Mouse (Mus musculus): ENCODE data around the gene Pfn2.
"Not testable (repeated sequence)": the region's sequence is repeated elsewhere in the genome, so short reads cannot be mapped to it uniquely, and the experiment has no call there.

Gene Pfn2

GRCm38 (mm10) chr3:57847760-57848185, at the start of gene Pfn2:
Gene Pfn2 (minus strand): TSS chr3:57848079.
- no peak for DNase-seq (ENCODE audit: extremely low read depth, low read depth, low spot score)

DNA sequence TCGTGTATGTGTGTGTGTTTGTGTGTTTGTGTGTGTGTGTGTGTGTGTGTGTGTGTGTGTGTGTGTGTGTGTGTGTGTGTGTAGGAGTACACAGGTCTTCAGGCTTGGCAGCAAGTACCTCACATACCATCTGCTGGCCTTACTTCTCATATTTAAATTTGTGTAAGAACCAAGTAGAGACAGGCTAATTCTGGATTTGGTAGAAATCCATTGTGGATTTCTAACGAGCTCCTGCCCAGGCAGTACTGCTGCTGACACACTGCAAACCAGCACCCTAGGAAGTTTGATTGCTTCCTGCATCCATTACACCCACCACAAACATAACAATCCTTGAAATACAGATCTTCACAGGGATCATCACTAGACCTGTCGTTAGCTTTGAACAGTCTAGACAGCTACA, 35.1 kb upstream of the Pfn2 start:
- DNase-seq (ENCODE audit: extremely low read depth, low read depth, low spot score), result no peak

- no peak for DNase-seq (ENCODE audit: extremely low read depth, low read depth, low spot score)
Observed at GRCm38 (mm10) chr3:57846912-57847759, 743 bp downstream of the Pfn2 start.

DNA sequence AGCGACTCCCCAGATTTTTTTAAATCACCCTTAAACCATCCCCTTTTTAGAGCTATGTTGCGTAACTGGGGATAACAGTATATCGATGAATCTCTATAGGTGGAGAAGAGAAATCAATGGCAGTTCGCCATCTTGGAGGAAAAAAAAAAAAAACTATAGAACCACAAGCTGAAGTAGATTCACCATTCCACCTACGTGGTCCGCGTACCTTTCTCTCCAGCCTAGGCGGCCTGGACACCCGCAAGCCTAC, 1.3 kb downstream of the Pfn2 start:
- DNase-seq (ENCODE audit: extremely low read depth, low read depth, low spot score), result no peak

GRCm38 (mm10) chr3:57845786-57846661, 1.9 kb downstream of the Pfn2 start:
- no peak for DNase-seq (ENCODE audit: extremely low read depth, low read depth, low spot score)

- DNase-seq (ENCODE audit: extremely low read depth, low read depth, low spot score), result no peak
Observed at GRCm38 (mm10) chr3:57843775-57844174, 4.1 kb downstream of the Pfn2 start.

DNA sequence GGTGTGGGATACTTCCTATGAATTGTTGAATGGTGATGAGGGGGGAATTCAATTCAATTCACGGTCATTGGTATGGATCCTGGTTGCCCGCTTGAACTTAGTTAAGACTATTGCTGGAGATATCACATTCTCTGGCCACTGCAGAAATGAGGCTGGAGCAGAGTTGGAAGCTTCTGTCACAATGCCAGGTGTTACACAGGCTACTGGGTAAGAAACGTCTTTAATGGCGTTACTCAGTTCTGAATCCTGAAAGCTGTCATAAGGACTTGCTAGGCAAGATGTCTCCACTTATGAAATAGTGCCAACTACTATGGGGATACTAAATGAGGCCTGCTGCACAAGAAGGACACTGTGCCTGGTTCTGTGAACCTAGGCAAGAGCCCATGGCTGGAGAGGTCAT, 11.0 kb downstream of the Pfn2 start:
- DNase-seq (ENCODE audit: extremely low read depth, low read depth, low spot score), result no peak

DNA sequence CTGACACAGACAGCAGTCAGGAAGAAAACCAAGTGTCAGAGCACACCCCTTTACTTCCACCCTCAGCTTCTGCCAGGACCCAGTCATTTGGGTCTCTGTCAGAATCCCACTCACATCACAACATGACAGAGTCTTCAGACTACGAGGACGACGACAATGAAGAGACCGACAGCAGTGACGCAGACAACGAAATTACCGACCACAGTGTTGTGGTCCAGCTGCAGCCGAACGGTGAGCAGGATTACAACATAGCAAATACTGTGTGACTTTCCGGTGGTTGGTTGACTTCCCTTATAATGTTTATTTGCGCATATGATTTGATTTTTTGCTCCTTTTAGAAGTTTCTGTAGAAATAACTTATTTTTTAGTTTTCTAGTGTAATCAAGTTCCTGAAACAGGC, 14.3 kb downstream of the Pfn2 start:
- no peak for DNase-seq (ENCODE audit: extremely low read depth, low read depth, low spot score)

- no peak for DNase-seq (ENCODE audit: extremely low read depth, low read depth, low spot score)
Observed at GRCm38 (mm10) chr3:57825866-57826265, 22.0 kb downstream of the Pfn2 start.

DNA sequence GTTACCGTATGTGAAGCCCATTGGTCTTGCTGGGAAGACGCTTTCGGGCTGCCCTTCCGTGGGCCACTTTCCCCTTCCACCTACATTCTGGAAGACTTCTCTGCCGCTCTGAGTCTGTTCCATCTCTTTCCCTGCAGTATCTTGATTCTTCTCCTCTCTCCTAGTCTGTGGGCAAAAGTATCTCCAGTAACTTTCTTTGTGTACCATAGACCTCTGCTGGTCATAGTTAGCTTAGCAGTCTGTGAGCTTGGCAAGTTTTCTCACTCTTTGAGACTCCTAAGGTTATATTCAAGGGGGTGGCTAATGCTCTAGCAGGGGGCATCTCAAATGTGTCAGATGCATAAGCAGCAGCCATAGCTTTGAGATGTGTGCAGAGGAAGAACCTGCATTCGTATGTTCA, 32.4 kb downstream of the Pfn2 start:
- no peak for DNase-seq (ENCODE audit: extremely low read depth, low read depth, low spot score)

DNA sequence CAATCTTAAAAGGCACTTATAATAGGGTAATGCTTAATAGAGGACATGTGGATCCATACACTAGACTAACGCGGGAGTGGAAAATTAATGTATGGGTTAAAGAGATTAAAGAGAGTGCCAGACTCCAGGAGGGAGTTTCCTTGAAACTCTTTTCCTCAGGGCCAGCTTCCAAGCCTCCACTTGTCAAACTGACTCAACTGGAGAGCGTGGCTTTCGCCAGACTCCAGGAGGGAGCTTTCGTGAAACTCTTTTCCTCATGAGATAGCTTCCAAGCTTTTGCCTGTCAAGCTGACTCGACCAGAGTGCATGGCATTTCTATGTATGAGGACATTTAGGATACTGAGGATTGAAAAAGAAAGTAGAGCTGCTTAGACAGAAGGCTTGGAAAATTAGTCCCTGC, 52.8 kb downstream of the Pfn2 start:
- not testable (repeated sequence) for DNase-seq (ENCODE audit: extremely low read depth, low read depth, low spot score)
